Mouse (Mus musculus) gastrocnemius, adult 8-10 months (tissue): ENCODE results near the gene Timm8a2. TPM values are rescaled to one million over a fixed set of nuclear protein-coding genes. Genes with fewer than 3 reads are reported as not detected.

Source experiments
- DNase-seq, 2 experiments: peaks; one replicate each; pipeline ENCODE4 v3.0.0; 2022; ENCODE audit warnings: low spot score in 2 of 2
- total RNA-seq, 4 experiments: library from RNA; stranded (reverse); gene quantifications; 2 replicates each; pipeline ENCODE4 v1.2.4; 2022

Timm8a2 gene
- total RNA-seq, 4 experiments from 2014 or later, result not detected

- DNase-seq, result no peak
Observed at GRCm38 (mm10) chr14:122011768-122012167, 22.7 kb upstream of the Timm8a2 start.

GRCm38 (mm10) chr14:122012193-122012592 lies 22.3 kb upstream of the Timm8a2 start:
- DNase-seq, result no peak

DNA sequence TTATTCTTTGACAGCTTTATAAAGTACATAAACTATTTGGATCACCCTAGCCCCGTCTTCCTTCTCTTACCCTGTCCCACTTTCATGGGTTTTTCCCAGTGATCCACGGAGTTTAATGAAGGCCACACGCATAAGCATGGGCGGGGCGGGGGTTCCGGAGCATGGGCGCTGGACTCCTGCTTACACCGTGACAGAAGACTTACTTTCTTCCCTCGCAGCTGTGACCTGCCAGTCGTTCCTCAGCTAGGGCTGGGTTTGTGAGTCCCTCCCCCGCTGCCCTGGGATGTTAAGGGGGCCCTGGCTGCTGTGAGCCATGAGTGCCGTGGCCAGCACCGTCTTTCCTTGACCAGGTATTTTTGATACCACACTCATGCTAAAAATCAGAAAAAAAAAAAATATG lies 21.7 kb upstream of the Timm8a2 start:
- no peak for DNase-seq

DNA sequence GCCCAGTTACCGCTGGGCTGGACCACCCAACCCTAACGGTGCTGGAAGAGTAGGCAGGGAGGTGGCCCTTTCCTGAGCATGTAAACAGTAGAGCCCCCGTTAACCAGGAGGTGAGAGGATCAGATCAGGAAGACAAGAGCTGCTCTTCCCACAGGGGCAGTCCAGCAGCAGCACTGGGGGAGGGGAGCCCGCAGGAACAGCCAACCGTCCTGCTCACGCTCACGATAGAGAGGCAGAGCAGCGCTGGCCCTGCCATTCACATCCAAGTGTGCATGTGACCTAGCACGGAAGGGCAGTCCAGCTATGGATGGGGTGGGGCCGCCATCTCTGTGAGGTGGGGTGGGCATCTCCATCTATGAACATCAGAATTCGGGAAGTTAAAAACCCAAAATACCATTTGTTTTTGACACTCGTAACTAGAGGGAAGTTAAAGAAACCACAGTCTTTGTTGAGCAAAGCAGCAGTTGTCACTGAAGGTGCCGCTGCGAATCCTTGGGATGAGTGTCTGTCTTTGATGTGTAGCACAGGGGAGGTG lies 21.0 kb upstream of the Timm8a2 start:
- no peak for DNase-seq

GRCm38 (mm10) chr14:122017958-122018357 lies 16.5 kb upstream of the Timm8a2 start:
- no peak for DNase-seq

GRCm38 (mm10) chr14:122019389-122019788 lies 15.1 kb upstream of the Timm8a2 start:
- DNase-seq, result no peak

GRCm38 (mm10) chr14:122020567-122020966 lies 13.9 kb upstream of the Timm8a2 start:
- DNase-seq, result no peak

- no peak for DNase-seq
Observed at GRCm38 (mm10) chr14:122023054-122023453, 11.4 kb upstream of the Timm8a2 start.

GRCm38 (mm10) chr14:122023928-122024327 lies 10.5 kb upstream of the Timm8a2 start:
- DNase-seq, result no peak

DNA sequence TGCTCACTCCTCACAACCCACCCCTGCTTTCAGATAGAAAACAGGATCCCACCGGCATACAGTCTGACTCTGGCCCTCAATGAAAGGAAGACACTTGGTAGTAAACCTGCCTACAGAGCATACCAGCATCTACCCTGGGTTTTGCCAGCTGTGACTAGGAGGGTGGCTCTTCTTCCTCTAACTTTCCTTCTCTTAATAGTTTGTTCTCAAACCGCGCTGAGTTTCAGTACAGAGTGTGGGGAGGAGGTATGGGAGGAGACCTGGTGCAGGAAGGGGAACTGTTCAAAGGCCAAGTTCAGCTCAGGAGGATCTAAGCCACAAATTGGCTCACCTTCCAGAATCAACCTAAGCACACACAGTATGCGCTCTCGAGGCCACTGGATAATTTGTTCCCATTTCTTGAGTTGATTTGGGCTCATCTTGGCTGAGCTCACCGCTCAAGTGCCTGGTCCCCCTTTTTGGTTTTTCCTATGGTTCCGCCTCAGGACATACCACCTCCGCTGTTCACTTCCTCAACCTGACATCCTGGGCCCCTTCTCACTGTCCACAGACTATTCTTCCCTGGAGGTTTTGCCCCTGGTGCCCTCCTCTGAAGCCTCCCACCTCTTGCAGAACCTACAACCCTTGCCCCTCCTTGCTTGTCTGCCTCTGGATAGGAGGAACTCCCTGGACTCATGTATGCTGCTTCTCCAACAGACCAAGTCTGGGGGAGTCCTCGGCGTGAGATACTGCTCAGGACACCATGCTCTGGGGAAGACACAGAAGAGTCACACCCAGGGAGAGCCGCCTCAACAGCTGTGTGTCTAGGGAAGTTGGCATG lies 5.3 kb upstream of the Timm8a2 start:
- no peak for DNase-seq

GRCm38 (mm10) chr14:122029851-122030250 lies 4.6 kb upstream of the Timm8a2 start:
- DNase-seq, result no peak

DNA sequence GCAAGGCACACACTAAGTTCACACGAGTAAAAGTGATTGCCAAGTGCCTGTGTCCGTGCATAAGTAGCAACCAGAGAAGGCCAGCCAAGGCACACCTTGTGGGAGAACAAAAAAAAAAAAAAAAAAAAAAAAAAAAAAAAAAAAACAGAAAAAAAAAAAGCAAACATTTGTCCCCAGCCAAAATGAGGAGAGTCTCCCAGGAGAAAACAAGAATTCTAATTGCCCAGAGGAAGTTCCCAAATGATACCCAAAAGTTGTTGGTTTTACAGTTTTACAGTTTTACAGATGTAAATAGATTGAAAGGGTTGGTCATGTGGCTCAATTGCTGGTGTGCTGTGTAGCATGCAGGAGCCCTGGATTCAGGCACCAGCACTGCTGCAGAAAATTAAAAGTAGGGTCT lies 2.4 kb upstream of the Timm8a2 start:
- no peak for DNase-seq

DNA sequence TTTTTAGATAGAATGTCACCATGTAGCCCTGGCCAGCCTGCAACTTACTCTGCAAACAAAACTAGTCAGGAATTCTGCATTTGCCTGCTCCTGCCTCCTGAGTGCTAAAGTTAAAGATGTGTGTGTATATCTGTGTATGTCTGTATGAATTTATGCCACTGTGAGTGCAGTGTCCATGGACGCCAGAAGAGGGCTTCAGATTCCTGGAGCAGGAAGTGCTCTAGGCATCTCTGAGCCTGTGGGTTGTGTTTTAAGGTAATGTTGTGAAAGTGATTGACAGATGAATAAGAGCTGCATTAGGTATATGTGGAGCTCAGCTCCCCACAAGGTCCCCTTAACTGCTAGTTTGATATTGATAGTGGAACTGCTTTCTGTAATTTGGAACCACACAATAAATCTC lies 707 bp downstream of the Timm8a2 start:
- no peak for DNase-seq

DNA sequence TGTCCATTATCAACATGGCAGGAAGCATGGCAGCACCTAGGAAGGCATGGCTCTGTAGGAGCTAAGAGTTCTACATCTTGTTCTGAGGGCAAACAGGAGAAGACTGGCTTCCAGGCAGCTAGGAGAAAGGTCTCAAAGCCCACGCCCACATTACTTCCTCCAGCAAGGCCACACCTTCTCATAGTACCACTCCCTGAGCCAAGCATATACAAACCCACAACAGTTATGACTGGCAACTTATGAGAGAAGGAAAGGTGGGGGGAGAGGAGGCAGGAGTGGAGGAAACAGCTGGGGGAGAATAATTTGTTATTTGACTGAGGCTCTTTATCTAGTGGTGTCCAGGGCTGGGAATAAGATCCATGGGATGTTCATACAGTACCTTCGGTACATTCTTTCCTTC lies 1.4 kb downstream of the Timm8a2 start:
- no peak for DNase-seq

DNA sequence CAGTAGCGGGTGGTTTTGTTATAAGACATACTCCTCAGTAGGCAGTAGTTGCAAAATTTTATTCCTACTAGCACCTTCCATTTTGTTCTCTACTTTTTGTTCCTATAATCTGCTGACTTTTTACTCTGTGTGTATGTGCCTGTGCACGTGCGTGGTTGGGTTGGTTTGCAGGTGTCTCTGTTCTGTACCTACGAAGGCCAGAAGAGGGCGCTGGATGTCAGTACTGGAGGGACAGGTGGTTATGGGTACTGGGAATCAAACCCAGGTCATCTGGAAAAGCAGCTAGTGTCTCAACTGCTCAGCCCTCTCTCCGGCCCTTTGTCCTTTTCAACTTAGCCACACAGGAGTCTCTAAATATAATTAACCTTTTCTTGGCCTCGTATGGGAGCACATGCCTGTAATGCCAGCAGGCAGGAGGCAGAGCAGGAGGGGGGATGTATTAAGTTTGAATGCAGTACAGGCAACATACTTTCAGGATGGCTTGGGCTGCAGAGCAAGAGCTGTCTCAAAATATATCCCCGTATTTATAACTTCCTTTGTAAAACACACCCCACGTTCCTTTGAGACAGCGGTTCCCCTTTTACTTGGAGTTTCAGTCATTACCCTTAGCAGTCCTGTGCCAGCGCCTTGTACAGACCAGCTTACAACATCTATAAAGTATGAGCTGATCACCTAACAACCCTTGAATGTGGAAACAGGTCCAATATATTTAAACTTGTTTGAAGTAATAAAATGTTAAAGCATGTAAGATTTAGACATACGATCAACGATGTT lies 4.6 kb downstream of the Timm8a2 start:
- no peak for DNase-seq

- no peak for DNase-seq
Observed at GRCm38 (mm10) chr14:122041413-122041825, 6.9 kb downstream of the Timm8a2 start.

DNA sequence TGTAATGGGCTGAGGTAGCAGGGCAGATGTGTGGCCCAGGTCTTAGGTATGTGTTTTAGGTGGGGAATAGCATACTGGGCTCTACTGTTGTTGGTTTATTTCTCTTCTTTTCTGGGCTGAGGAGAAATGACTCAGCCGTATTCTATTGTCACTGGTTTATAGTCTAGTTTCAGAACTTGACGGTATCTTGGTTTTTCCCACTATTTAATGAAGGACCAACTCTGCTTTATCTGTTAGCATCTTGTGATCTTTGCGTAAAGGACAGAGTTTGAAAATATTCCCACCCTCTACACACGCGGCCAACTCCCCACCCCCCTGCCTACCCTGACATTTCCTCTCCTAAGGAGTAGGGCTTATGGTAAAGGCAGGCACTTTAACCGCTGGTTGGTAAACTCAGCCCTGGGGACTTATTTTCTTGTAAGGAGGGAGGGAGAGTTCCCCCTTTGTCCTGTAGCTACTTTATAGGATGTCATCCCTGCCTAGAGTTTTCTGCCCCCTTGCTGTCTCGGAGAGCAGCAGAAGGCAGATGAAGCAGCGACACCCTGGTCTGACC lies 7.7 kb downstream of the Timm8a2 start:
- no peak for DNase-seq

GRCm38 (mm10) chr14:122047784-122048183 lies 13.3 kb downstream of the Timm8a2 start:
- no peak for DNase-seq

- no peak for DNase-seq
Observed at GRCm38 (mm10) chr14:122048816-122049215, 14.3 kb downstream of the Timm8a2 start.

DNA sequence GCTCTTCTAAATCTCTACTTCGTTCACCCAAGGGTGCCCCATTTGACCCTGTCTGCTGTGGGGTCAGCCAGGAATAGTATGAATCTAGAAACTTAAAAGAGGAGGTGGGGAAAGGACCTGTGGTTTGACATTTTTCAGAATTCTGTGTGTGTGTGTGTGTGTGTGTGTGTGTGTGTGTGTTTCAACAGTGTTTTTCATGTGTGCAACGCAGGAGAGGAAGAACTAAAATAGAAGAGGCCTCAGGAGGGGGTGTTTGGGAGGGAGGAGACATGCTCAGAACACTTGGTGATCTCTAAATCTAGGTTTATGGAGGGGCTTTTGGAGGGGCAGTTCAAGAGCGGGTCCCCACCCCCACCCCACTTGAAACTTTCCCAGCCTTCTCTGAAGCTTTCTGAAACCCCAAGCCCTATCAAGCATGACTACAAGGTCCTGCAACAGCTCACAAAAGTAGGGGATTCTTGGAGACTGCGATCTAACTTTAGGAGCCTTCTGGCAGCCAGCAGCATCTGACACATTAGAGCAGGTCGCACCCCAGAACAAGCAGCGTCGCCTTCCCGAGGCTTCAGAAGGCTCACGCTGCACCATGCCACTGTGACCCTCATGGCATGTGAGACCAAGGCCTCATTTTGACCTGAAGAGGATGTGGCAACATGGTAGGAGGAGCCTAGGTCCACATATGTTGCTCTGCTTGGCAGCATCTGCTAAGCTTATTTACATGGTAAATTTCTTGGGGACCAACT lies 18.6 kb downstream of the Timm8a2 start:
- DNase-seq, result no peak

- DNase-seq, result no peak
Observed at GRCm38 (mm10) chr14:122056871-122057270, 22.4 kb downstream of the Timm8a2 start.
